Mouse (Mus musculus) small intestine, adult 2 months (tissue): Measurements from ENCODE around the gene Ezh2. TPM values are rescaled to one million over a fixed set of nuclear protein-coding genes. Genes with fewer than 3 reads are reported as not detected.

Experiments
- H3K27ac ChIP-seq: fragments of 200-500 bp; 2 replicates; pipeline ENCODE4 v1.5.1; 2012; ENCODE audit warnings: low read depth, low read length, control low read depth, inconsistent platforms; ENCODE audit not compliant: insufficient read depth
- H3K27me3 ChIP-seq: fragments of 200-500 bp; 2 replicates; pipeline ENCODE4 v1.6.1; 2012; ENCODE audit warnings: mild to moderate bottlenecking, moderate library complexity, low read length, inconsistent platforms; ENCODE audit not compliant: control insufficient read depth, insufficient read depth
- H3K36me3 ChIP-seq: fragments of 200-500 bp; 2 replicates; pipeline ENCODE4 v1.6.1; 2012; ENCODE audit warnings: mild to moderate bottlenecking, low read length, control low read depth, inconsistent platforms; ENCODE audit not compliant: control insufficient read depth, insufficient read depth
- H3K4me1 ChIP-seq: fragments of 200-500 bp; 2 replicates; pipeline ENCODE4 v1.6.1; 2012; ENCODE audit warnings: low read length, inconsistent platforms, mixed read lengths; ENCODE audit not compliant: control insufficient read depth, insufficient read depth, insufficient read length
- H3K4me3 ChIP-seq: fragments of 200-500 bp; 2 replicates; pipeline ENCODE4 v1.5.1; 2012; ENCODE audit warnings: low read depth, mild to moderate bottlenecking, control low read depth, inconsistent platforms, low read length, moderate library complexity
- CTCF ChIP-seq: fragments of 200-500 bp; IDR thresholded peaks from 2 replicates; pipeline ENCODE4 v1.5.1; 2012; ENCODE audit warnings: low read depth, mild to moderate bottlenecking, control low read depth, inconsistent platforms, low read length, moderate library complexity, mixed read lengths; ENCODE audit not compliant: insufficient replicate concordance, insufficient read length; ENCODE audit errors: extremely low read depth
- POLR2A ChIP-seq: fragments of 200-500 bp; IDR thresholded peaks from 2 replicates; pipeline ENCODE4 v1.6.1; 2012; ENCODE audit warnings: low read depth, mild to moderate bottlenecking, control low read depth, inconsistent platforms, low read length, moderate library complexity
- WGBS: fragments of 180-500 bp; shearing (Covaris S2); methylation state at CpG from one replicate; pipeline ENCODE4 v1.1.7; 2018; 5-methylcytosine and 5-hydroxymethylcytosine counted together
- polyA plus RNA-seq: library from polyadenylated mRNA; depleted of rRNA; stranded (reverse); fragments of >200 nt; gene quantifications from 2 replicates; pipeline ENCODE4 v1.2.3, GENCODE M21; 2012

Gene Ezh2
- polyA plus RNA-seq, 1 experiment: 3.8 TPM

GRCm38 (mm10) chr6:47535333-47535732 is 59.8 kb downstream of the Ezh2 start:
- no peaks in the 10 kb centered on the region for H3K4me1 ChIP-seq
- WGBS: 93% methylated on average over 5 of the region's 5 CpGs
- peaks cover 12% of the 10 kb centered on the region for H3K36me3 ChIP-seq

GRCm38 (mm10) chr6:47532547-47532946 is 62.6 kb downstream of the Ezh2 start:
- no peaks in the 10 kb centered on the region for H3K27me3 ChIP-seq
- H3K4me3 ChIP-seq: no peak overlapping the region
- H3K4me1 ChIP-seq: no peaks in the 10 kb centered on the region
- TF ChIP-seq CTCF: no peak
- TF ChIP-seq POLR2A: no peak
- H3K36me3 ChIP-seq: peaks cover 21% of the 10 kb centered on the region
- H3K27ac ChIP-seq: no peak overlapping the region
- WGBS: 76% methylated on average over 1 of the region's 1 CpGs

More at GRCm38 (mm10) chr6:47535333-47535732, 59.8 kb downstream of the Ezh2 start:
- no peak overlapping the region for H3K27ac ChIP-seq
- no peak overlapping the region for H3K4me3 ChIP-seq
- no peaks in the 10 kb centered on the region for H3K27me3 ChIP-seq
- TF ChIP-seq CTCF (no peak), POLR2A (no peak)

GRCm38 (mm10) chr6:47527655-47528054 is 67.5 kb downstream of the Ezh2 start:
- Histone ChIP-seq H3K4me1 (no peaks in the 10 kb centered on the region), H3K27me3 (no peaks in the 10 kb centered on the region), H3K27ac (no peak overlapping the region), H3K4me3 (no peak overlapping the region), H3K36me3 (peaks cover 48% of the 10 kb centered on the region)
- WGBS: 50% methylated on average over 1 of the region's 1 CpGs
- no peak for TF ChIP-seq CTCF
- TF ChIP-seq POLR2A: no peak

- Histone ChIP-seq H3K27ac (no peak overlapping the region), H3K36me3 (peaks cover 49% of the 10 kb centered on the region), H3K4me1 (no peaks in the 10 kb centered on the region), H3K27me3 (no peaks in the 10 kb centered on the region), H3K4me3 (no peak overlapping the region)
- no peak for TF ChIP-seq POLR2A
- no peak for TF ChIP-seq CTCF
- WGBS: 32% methylated on average over 2 of the region's 2 CpGs
Measured at GRCm38 (mm10) chr6:47527129-47527528, 68.0 kb downstream of the Ezh2 start.

- peaks cover 51% of the 10 kb centered on the region for H3K36me3 ChIP-seq
- TF ChIP-seq CTCF: no peak
- TF ChIP-seq POLR2A: no peak
- H3K27ac ChIP-seq: no peak overlapping the region
- H3K4me1 ChIP-seq: no peaks in the 10 kb centered on the region
- no peak overlapping the region for H3K4me3 ChIP-seq
- 79% methylated on average over 4 of the region's 4 CpGs for WGBS
- no peaks in the 10 kb centered on the region for H3K27me3 ChIP-seq
Measured at GRCm38 (mm10) chr6:47526446-47526845, 68.7 kb downstream of the Ezh2 start.

- no peak for TF ChIP-seq CTCF
- no peak for TF ChIP-seq POLR2A
- Histone ChIP-seq H3K27ac (no peak overlapping the region), H3K36me3 (peaks cover 58% of the 10 kb centered on the region), H3K4me1 (no peaks in the 10 kb centered on the region), H3K4me3 (no peak overlapping the region), H3K27me3 (no peaks in the 10 kb centered on the region)
- 77% methylated on average over 2 of the region's 2 CpGs for WGBS
Measured at GRCm38 (mm10) chr6:47525041-47525440, 70.1 kb downstream of the Ezh2 start.

- Histone ChIP-seq H3K4me3 (no peak overlapping the region), H3K36me3 (peaks cover 68% of the 10 kb centered on the region), H3K27ac (no peak overlapping the region), H3K4me1 (no peaks in the 10 kb centered on the region), H3K27me3 (no peaks in the 10 kb centered on the region)
- WGBS: 91% methylated on average over 3 of the region's 3 CpGs
- TF ChIP-seq POLR2A: no peak
- TF ChIP-seq CTCF: no peak
Measured at GRCm38 (mm10) chr6:47522431-47522830, 72.7 kb downstream of the Ezh2 start.
